Mouse (Mus musculus) gastrocnemius, postnatal 36 days (tissue): Measurements from ENCODE around the gene Endou. TPM values are rescaled to one million over a fixed set of nuclear protein-coding genes. Genes with fewer than 3 reads are reported as not detected.

Experiments used
- DNase-seq, 2 experiments: peaks; one replicate each; pipeline ENCODE4 v3.0.0; 2022
- intact Hi-C: fragments of 180-260 bp; cut with DNase I; formaldehyde crosslinking; loops from one replicate; pipeline ENCODE4 v1.15.1; 2025
- total RNA-seq, 2 experiments: library from RNA; stranded (reverse); gene quantifications; 2 replicates each; pipeline ENCODE4 v1.2.3; 2021

The Endou gene
- total RNA-seq, 2 experiments from 2014 or later = 0.44 to 0.77 TPM

- peak; percentile 59 for DNase-seq
- intact Hi-C loops = loop anchor here (2.0 kb wide), 1 partner anchor 467 kb away; no protein-coding TSS in a partner anchor
Observed at GRCm38 (mm10) chr15:97663750-97664406, 67.3 kb downstream of the Endou start.

Other genes starting within 250 kb of the Endou start
- 10 to 100 TPM in 1 of 2 experiments, 1 to 10 TPM in 1; 9.8 to 12.4 TPM for gene Rpap3, start 25.5 kb downstream of the Endou start, total RNA-seq
- gene Rapgef3, start 36.6 kb upstream of the Endou start, total RNA-seq = 1 to 10 TPM; 5.1 to 7.7 TPM
- gene Slc48a1, start 47.2 kb upstream of the Endou start, total RNA-seq = 10 to 100 TPM; 44.8 to 46.2 TPM
- gene Hdac7, start 113.2 kb upstream of the Endou start, total RNA-seq = 10 to 100 TPM; 10.6 to 11.8 TPM
- gene Vdr, start 179.3 kb upstream of the Endou start, total RNA-seq = under 1 TPM; 0.13 to 0.15 TPM
- gene Tmem106c, start 232.9 kb upstream of the Endou start, total RNA-seq = 1 to 10 TPM; 4.5 to 5.2 TPM